Mouse (Mus musculus): ENCODE data around the gene Zfp512.
"Not testable (repeated sequence)": the region's sequence is repeated elsewhere in the genome, so short reads cannot be mapped to it uniquely, and the experiment has no call there.

Gene Zfp512

DNA sequence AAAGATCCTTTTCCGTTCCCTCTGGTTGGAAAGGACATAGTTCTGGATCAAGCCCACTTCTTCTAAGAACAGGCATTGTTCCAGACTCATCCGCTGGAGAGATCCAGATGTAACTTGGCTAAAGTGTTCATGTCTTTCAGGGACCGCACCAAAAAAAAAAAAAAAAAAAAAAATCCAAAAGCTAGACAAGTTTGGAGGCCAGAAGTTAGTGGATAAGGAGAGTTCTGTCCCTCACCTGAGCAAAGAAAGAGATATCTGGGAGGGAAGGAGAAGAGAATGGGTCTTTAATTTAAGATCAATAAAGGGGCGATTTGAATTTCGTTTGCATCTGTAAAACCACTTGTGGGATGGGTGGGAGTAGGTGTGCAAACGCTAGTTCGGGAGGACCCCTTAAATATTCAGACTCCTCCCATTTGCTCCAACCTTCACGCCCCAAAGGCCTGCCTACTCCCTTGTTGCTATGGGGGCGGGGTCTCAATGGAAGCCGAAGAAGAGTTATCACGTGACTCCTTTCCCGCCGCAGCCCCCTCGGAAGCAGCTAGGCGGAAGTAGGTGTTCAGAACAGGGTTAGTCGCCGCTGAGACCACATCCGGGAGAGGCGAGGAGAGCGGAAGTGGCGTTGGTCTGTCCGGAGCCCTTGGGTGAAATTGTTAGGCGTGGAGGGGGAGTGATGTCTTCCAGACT is at the start of gene Zfp512:
Gene Zfp512 (plus strand): TSS at position 554 of the 684 bp plus-strand sequence.
- DNase-seq (ENCODE audit: low spot score) = peak; percentile 83

- not testable (repeated sequence) for DNase-seq (ENCODE audit: low spot score)
Measured at GRCm38 (mm10) chr5:31434727-31435126, 17.5 kb upstream of the Zfp512 start.

DNA sequence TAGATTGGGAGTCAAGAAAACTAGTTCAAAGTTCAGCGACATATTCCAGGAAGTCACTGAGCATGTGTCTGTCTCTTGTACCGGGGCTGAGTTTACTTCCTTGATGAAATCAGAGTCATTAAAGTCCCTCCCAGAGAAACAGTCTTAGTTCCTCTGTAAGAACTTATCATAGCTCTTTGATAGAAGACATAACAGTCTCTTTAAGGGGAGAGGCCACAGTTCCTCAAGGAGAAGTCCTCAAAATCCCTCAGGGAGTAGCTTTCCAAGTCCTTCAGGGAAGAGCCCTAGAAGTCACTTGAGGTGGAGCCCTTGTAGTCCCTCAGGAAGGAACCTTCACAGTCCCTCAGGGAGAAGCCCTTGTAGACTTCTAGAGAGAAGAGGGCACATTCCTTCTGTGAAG is 895 bp upstream of the Zfp512 start:
- no peak for DNase-seq (ENCODE audit: low spot score)

DNA sequence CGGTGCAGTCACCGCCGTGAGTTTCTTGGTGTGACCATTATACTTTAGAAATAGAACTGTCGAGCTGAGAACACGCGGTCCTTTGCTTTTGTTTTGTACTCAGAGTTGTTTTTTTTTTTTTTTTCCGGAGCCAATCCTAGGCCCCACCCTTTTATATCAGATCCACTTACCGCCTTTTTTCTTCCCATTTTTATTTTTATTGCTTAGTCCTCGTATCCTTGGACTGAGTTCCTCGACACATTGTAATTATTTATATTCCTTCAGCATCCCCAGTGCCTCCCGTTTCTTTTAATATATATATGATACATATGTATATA is 289 bp downstream of the Zfp512 start:
- no peak for DNase-seq (ENCODE audit: low spot score)

DNA sequence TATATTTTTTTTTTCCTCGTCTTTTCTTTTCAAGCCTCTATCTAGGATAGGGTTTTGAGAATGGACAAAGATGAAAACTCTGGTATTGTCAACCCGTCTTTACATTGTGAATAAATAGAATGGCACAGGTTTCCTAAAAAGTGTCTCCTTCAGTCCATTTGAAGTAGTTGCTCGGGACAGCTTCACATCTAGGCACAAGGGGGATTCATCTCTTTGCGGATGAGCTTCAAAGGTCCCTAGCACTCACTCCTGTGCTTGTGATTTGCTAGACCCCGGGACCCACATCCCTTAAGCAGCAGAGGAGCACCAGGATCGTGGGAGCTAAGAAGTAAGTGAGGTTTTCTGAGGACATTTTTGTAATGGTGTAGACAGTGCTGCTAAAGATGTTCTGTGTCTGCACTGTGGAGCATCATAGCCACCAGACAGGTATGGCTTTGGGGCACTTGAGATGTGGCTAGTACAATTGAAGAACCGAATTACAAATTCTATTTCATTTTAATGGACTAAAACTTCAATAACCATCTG is 717 bp downstream of the Zfp512 start:
- no peak for DNase-seq (ENCODE audit: low spot score)

GRCm38 (mm10) chr5:31467798-31468197 is 15.6 kb downstream of the Zfp512 start:
- no peak for DNase-seq (ENCODE audit: low spot score)

- no peak for DNase-seq (ENCODE audit: low spot score)
Measured at GRCm38 (mm10) chr5:31469711-31470110, 17.5 kb downstream of the Zfp512 start.

- no peak for DNase-seq (ENCODE audit: low spot score)
Measured at GRCm38 (mm10) chr5:31470334-31470733, 18.1 kb downstream of the Zfp512 start.

GRCm38 (mm10) chr5:31480536-31480935 is 28.3 kb downstream of the Zfp512 start:
- DNase-seq (ENCODE audit: low spot score) = peak; percentile 24

GRCm38 (mm10) chr5:31485440-31485839 is 33.2 kb downstream of the Zfp512 start, which contains the start of gene 4930548H24Rik:
4930548H24Rik (plus strand) TSS chr5:31485740.
- no peak for DNase-seq (ENCODE audit: low spot score)

- no peak for DNase-seq (ENCODE audit: low spot score)
Measured at GRCm38 (mm10) chr5:31487889-31488288, 35.7 kb downstream of the Zfp512 start.

GRCm38 (mm10) chr5:31489116-31489769 is 37.0 kb downstream of the Zfp512 start:
- DNase-seq (ENCODE audit: low spot score) = no peak

- no peak for DNase-seq (ENCODE audit: low spot score)
Measured at GRCm38 (mm10) chr5:31492031-31492430, 39.8 kb downstream of the Zfp512 start.

- peak; percentile 83 for DNase-seq (ENCODE audit: low spot score)
Measured at GRCm38 (mm10) chr5:31494513-31495297, 42.5 kb downstream of the Zfp512 start, which contains the start of gene Gpn1. Gpn1 (plus strand) TSS chr5:31494741.

DNA sequence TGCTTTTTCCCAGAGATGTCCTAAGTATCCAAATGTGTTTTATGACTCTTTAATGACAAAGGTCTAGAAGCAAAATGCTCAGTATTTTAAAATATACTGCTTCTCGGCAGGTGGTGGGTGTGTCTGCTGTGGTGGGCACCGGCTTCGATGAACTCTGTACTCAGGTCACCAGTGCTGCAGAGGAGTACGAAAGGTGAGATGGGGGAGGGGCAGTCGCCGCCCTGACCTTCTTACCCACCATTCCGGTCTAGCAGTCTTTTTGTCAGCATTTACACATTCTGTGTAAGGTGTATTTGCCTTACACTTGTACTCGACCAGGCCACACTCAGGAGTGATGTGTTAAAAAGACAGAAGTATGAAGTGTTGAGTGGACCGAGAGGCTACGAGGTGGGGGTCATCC is 52.6 kb downstream of the Zfp512 start:
- no peak for DNase-seq (ENCODE audit: low spot score)

GRCm38 (mm10) chr5:31512481-31512880 is 60.2 kb downstream of the Zfp512 start:
- DNase-seq (ENCODE audit: low spot score) = no peak

DNA sequence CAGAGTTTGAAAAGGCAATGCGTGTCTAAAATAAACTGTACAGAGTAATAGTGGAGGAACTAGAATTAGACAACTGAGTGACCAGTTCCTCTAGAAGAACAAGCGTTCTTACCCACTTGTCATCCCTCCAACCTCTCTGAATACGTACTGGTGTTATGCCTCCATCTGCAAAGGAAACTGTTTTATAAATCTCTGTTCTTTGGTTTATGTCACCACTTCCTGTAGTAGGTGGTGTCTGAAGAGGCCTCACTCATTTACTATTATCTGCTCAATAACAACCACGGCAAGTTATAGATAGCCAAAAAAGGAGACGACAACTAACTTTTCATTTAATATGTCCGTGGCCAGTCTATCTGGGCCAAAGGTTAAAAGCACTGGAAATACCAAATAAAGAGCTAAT is 68.3 kb downstream of the Zfp512 start:
- no peak for DNase-seq (ENCODE audit: low spot score)

- DNase-seq (ENCODE audit: low spot score) = peak; percentile 81
Measured at GRCm38 (mm10) chr5:31526354-31527116, 74.3 kb downstream of the Zfp512 start, which contains the start of gene Slc4a1ap. Slc4a1ap (plus strand) TSS chr5:31526995.

- no peak for DNase-seq (ENCODE audit: low spot score)
Measured at GRCm38 (mm10) chr5:31527117-31527680, 75.0 kb downstream of the Zfp512 start.

DNA sequence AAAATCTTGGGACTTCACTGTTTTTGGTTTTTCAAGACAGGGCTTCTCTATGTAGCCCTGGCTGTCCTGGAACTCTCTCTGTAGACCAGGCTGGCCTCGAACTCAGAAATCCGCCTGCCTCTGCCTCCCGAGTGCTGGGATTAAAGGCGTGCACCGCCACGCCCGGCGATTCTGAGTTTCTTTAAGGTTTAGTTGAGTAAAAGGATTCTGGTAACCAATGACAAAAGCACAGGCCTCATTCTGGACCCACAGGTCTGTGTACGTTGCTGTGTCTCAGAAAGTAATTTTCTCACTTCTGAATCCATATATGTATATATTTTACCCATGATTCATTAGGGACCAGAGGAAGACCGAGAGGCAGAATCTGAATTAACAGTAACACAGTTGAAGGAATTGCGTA is 75.5 kb downstream of the Zfp512 start, which contains the start of gene Supt7l:
Gene Supt7l (minus strand): TSS at position 101 of the 400 bp plus-strand sequence.
- DNase-seq (ENCODE audit: low spot score) = not testable (repeated sequence)

- DNase-seq (ENCODE audit: low spot score) = no peak
Measured at GRCm38 (mm10) chr5:31528560-31528959, 76.3 kb downstream of the Zfp512 start.
